Mouse (Mus musculus): ENCODE results near the gene Rasal3. TPM values are rescaled to one million over a fixed set of nuclear protein-coding genes. Genes with fewer than 3 reads are reported as not detected.

The Rasal3 gene
- 0.64 and 0.85 TPM in 2 replicates for polyA plus RNA-seq (2016; fragmentation: Nextera tagmentation; extraction: Ambion mirVana)

DNA sequence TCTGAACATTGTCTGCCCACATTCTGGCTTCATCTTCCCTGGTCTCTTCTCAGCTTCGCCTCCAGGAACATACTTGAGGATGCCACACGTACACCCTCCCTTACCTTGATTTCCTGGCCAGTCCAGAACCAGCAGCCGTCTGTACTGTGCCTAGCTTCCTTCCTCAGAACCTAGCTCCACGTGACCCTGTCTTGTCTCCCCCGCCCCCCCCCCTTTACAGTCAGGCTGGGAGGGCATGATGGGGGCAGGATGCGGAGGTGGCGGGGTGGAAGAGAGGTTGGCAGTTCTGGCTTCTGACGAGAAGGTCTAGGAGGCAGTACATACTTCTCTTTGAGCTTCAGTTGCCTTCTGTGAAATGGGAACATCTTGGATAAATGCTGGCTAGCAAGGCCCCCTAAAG lies at the start of gene Rasal3:
Gene Rasal3 (minus strand): TSS at position 167 of the 400 bp plus-strand sequence.
- WGBS, result 80% methylated on average over 8 of the region's 8 CpGs
- no peak within 1 kb of the TSS for H3K27ac ChIP-seq (replicated peaks)
- no peak within 1 kb of the TSS for H3K4me3 ChIP-seq
- H3K27me3 ChIP-seq (replicated peaks; ENCODE audit: low read depth, poor library complexity, severe bottlenecking), result peaks cover 24% of the 10 kb centered on the region
- no peaks in the 10 kb centered on the region for H3K4me1 ChIP-seq
- H3K9me3 ChIP-seq, result no peaks in the 10 kb centered on the region
- H3K36me3 ChIP-seq (replicated peaks), result no peaks in the 10 kb centered on the region
- no peak for DNase-seq (ENCODE audit: low spot score)

DNA sequence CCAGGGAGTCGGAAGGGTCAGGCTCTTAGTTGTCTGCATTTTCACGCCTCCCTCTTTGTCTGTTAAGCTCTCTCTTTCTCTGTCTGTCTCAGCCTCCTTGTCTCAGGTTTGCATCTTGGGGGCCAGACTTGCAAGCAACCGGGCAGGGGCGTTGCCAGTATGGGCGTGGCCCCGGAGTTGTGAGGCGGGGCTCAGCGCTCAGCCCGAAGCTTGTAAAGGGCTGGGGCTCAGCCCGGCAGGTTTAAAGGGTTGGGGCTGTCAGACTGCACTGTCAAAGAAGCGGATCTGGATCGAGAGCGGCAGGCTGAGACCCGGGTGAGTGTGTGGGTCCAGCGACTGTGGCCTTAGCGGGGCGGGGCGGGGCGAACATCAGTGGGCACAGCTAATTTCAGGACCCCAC lies 49.1 kb upstream of the Rasal3 start, which contains the start of gene Cyp4f39:
Gene Cyp4f39 (plus strand): TSS at position 242 of the 400 bp plus-strand sequence.
- no peaks in the 10 kb centered on the region for H3K36me3 ChIP-seq (replicated peaks)
- DNase-seq (ENCODE audit: low spot score), result peak; percentile 65
- peaks cover 12% of the 10 kb centered on the region for H3K4me1 ChIP-seq
- H3K27me3 ChIP-seq (replicated peaks; ENCODE audit: low read depth, poor library complexity, severe bottlenecking), result peaks cover 32% of the 10 kb centered on the region
- H3K4me3 ChIP-seq, result peak within 1 kb of the TSS; percentile 53
- 2% methylated on average over 19 of the region's 19 CpGs for WGBS
- no peak within 1 kb of the TSS for H3K27ac ChIP-seq (replicated peaks)
- no peaks in the 10 kb centered on the region for H3K9me3 ChIP-seq

DNA sequence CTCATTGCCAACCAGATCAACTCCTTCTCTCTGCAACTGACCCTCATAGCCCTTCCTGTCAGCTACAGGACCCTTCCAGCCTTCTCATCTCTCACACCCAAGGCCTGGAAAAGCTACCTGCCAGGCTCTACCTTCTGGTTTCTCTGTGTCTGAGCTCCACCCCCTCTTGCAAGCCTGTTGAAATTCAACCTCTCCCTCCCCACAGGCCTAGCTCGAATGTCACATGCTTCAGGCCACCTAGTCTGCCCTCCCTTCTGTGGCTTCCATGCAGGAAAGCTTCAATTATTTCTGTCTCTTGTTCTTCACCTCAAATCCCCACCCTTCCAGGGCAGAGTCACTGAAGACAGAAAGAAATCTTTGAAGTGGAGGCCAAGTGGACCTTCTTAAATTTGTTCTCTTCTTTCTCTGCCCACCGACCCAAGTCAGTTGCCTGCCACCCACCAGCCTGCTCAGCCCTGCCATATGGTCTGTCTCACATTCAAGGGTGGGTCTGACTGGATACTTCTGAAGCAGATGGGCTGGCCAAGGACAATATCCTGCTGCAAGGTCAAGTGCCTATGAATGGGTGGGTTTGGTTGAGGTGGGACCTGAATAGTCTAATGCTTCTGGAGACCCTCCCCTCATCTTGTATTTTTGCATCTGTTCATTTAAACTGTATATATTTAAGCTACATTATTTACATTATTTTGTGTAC lies 47.6 kb upstream of the Rasal3 start:
- Histone ChIP-seq H3K9me3 (no peaks in the 10 kb centered on the region), H3K27ac (replicated peaks) (no peak overlapping the region), H3K27me3 (replicated peaks; ENCODE audit: low read depth, poor library complexity, severe bottlenecking) (peaks cover 32% of the 10 kb centered on the region), H3K36me3 (replicated peaks) (no peaks in the 10 kb centered on the region), H3K4me3 (no peak overlapping the region), H3K4me1 (peaks cover 12% of the 10 kb centered on the region)
- 46% methylated on average over 2 of the region's 2 CpGs for WGBS
- no peak for DNase-seq (ENCODE audit: low spot score)

DNA sequence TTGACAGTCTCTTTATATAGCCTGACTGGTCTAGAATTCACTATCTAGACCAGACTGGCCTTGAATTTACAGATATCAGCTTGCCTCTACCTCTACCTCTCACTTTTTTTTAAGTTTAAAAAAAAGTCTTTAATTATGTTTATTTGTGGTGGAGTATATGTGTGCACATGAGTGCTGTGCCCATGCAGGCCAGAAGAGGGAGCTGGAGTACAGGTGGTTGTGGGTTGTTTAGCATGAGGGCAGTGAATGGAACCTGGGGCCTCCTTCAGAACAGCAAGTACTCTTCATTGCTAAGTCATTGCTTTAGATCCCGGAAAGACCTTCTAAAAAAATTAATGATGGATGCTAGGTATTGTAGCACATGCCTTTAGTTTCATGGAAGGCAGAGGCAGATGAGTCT lies 45.7 kb upstream of the Rasal3 start:
- Histone ChIP-seq H3K36me3 (replicated peaks) (no peaks in the 10 kb centered on the region), H3K4me1 (peaks cover 12% of the 10 kb centered on the region), H3K9me3 (no peaks in the 10 kb centered on the region), H3K27ac (replicated peaks) (no peak overlapping the region), H3K27me3 (replicated peaks; ENCODE audit: low read depth, poor library complexity, severe bottlenecking) (peaks cover 30% of the 10 kb centered on the region), H3K4me3 (no peak overlapping the region)
- 96% methylated on average over 1 of the region's 1 CpGs for WGBS
- DNase-seq (ENCODE audit: low spot score), result no peak

DNA sequence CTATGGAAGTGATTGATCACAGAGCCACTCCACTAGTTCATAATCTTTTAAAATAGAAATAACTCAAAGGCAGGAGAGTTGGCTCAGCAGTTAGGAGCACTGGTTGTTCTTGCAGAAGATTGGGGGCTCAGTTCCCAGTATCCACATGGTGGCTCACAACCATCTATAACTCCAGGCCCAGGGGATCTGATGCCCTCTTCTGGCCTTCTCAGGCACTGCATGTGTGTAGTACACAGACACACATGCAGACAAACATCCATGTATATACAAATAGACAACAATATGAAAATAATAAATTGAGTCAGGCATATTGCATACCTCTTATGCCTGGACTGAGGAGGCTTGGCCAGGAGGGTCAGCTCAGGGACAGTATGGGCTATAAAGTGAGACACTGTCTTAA lies 43.8 kb upstream of the Rasal3 start:
- DNase-seq (ENCODE audit: low spot score), result no peak
- H3K36me3 ChIP-seq (replicated peaks), result no peaks in the 10 kb centered on the region
- peaks cover 12% of the 10 kb centered on the region for H3K27me3 ChIP-seq (replicated peaks; ENCODE audit: low read depth, poor library complexity, severe bottlenecking)
- H3K9me3 ChIP-seq, result no peaks in the 10 kb centered on the region
- peaks cover 2% of the 10 kb centered on the region for H3K4me1 ChIP-seq
- H3K27ac ChIP-seq (replicated peaks), result no peak overlapping the region
- no peak overlapping the region for H3K4me3 ChIP-seq

DNA sequence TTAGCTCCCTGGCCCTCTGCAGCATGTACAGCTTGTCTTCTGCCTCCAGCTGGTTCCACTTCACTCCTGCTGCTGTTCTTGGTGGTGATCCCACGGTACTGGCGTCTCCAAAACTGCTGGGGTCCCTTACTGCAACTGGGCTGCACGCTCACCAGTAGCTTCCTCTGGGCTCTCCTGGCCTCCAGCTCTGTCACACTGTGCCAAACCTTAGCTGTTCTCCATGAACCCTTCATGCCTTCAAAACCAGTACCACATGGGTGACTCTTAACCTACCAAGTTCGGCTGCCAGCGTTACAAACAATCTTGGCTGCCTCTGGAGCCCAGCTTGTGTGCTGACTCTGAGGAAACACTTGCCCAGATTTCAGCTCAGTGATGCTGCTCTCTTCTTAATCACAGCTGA lies 41.6 kb upstream of the Rasal3 start:
- H3K27me3 ChIP-seq (replicated peaks; ENCODE audit: low read depth, poor library complexity, severe bottlenecking), result no peaks in the 10 kb centered on the region
- H3K9me3 ChIP-seq, result no peaks in the 10 kb centered on the region
- WGBS, result 79% methylated on average over 5 of the region's 5 CpGs

DNA sequence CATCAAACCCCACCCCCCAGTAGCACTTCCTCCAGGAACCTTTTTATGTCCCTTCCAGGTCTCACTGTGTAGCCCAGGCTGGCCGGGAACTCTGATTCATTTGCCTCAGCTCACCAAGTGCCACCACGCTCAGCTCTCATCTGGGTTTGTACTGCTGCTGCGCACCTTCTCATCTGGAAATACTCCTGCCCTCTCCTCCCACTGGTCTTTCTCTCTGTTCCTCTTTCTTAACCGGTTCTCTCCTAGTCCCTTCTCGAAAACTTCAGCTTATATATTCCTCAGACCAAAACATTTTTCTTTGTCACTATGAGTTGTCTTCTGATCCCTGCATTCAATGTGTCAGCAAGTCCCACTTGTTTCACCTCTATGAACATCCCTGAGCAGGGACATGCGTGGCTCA lies 39.9 kb upstream of the Rasal3 start:
- H3K9me3 ChIP-seq, result no peaks in the 10 kb centered on the region
- H3K4me3 ChIP-seq, result no peak overlapping the region
- H3K4me1 ChIP-seq, result no peaks in the 10 kb centered on the region
- no peak overlapping the region for H3K27ac ChIP-seq (replicated peaks)
- 80% methylated on average over 6 of the region's 6 CpGs for WGBS
- H3K27me3 ChIP-seq (replicated peaks; ENCODE audit: low read depth, poor library complexity, severe bottlenecking), result no peaks in the 10 kb centered on the region
- DNase-seq (ENCODE audit: low spot score), result no peak
- no peaks in the 10 kb centered on the region for H3K36me3 ChIP-seq (replicated peaks)

More for the DNA sequence above, 41.6 kb upstream of the Rasal3 start:
- Histone ChIP-seq H3K4me1 (no peaks in the 10 kb centered on the region), H3K27ac (replicated peaks) (no peak overlapping the region), H3K4me3 (no peak overlapping the region), H3K36me3 (replicated peaks) (no peaks in the 10 kb centered on the region)
- no peak for DNase-seq (ENCODE audit: low spot score)

DNA sequence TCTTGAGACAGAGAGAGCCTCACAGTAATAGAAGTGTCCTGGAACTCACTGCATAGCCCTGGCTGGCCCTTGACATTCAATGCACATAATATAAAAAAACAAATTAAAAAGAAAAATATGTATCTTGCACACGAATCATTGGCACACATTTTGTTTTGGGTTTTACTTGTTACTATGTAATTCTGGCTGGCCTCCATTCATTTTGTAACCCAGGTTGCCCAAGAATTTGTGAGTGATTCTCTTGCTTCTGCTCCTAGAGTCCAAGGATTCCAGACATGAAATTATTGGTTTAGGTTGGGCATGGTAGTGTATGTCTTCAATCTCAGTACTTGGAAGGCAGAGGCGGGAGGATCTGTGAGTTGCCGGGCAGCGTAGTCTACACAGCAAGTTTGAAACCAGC lies 33.7 kb upstream of the Rasal3 start:
- WGBS, result 92% methylated on average over 4 of the region's 4 CpGs

DNA sequence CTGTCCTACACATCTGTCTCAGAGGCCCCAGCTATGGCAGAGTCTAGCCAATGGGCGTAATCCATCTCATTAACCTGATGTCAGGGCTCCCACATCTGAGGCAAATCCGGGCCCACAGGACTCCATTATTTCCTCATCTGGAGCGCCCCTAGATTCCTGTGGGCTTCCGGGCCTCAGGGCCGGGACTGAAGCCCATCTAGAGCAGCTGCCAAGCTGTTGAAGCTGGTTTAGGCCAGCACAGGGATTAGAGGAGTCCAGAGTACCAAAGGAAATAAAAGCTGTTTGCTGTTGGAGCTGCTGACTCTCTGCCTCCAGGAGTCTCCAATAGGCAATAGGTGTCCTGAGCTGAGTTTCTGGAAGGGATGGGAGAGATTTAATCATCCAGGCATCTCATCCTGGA lies 31.8 kb upstream of the Rasal3 start:
- Histone ChIP-seq H3K9me3 (no peaks in the 10 kb centered on the region), H3K4me1 (no peaks in the 10 kb centered on the region), H3K27me3 (replicated peaks; ENCODE audit: low read depth, poor library complexity, severe bottlenecking) (no peaks in the 10 kb centered on the region), H3K27ac (replicated peaks) (no peak overlapping the region), H3K4me3 (no peak overlapping the region), H3K36me3 (replicated peaks) (no peaks in the 10 kb centered on the region)
- DNase-seq (ENCODE audit: low spot score), result no peak
- 75% methylated on average over 5 of the region's 5 CpGs for WGBS

More for the DNA sequence above, 33.7 kb upstream of the Rasal3 start:
- Histone ChIP-seq H3K9me3 (no peaks in the 10 kb centered on the region), H3K4me3 (no peak overlapping the region), H3K36me3 (replicated peaks) (no peaks in the 10 kb centered on the region), H3K4me1 (no peaks in the 10 kb centered on the region), H3K27ac (replicated peaks) (no peak overlapping the region), H3K27me3 (replicated peaks; ENCODE audit: low read depth, poor library complexity, severe bottlenecking) (no peaks in the 10 kb centered on the region)
- no peak for DNase-seq (ENCODE audit: low spot score)

DNA sequence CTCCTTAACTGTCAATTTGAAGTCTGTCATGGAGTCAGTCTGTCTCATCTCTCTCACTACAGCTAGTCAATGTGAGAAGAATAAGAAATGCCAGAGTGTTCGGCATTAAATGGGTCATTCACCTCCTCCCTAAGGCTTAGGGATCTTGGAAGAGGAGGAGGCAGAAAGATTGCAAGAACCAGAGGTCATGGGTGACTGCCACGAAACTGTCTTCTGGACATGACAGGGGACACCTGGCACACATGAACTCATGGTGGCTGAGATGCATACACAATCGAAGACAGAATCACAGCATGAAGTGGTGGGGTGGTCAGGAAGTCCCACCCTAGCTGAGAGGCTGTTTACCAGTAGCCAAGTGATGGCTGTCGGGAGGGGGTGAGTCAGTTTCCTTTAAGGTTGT lies 30.9 kb upstream of the Rasal3 start:
- Histone ChIP-seq H3K36me3 (replicated peaks) (no peaks in the 10 kb centered on the region), H3K4me1 (no peaks in the 10 kb centered on the region), H3K27me3 (replicated peaks; ENCODE audit: low read depth, poor library complexity, severe bottlenecking) (no peaks in the 10 kb centered on the region), H3K4me3 (no peak overlapping the region), H3K9me3 (no peaks in the 10 kb centered on the region), H3K27ac (replicated peaks) (no peak overlapping the region)
- DNase-seq (ENCODE audit: low spot score), result no peak
- 77% methylated on average over 4 of the region's 4 CpGs for WGBS

DNA sequence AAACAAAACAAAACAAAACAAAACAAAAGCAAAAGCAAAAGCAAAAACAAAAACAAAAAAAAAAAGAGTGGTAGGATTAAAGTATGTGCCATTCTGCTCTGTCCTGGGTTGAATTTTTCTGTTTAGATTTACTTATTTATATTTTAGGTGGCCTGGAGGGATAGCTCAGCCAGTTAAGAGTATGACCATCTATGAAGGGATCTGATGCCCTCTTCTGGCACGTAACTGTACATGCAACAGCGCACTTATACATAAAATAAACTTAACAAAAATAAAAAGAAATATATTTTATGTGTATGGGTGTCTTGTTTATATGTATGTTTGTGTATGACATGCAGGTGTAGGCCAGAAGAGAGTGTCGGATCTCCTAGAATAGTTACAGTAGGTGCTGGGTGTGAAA lies 28.6 kb upstream of the Rasal3 start:
- H3K4me1 ChIP-seq, result no peaks in the 10 kb centered on the region
- H3K9me3 ChIP-seq, result no peaks in the 10 kb centered on the region
- H3K27ac ChIP-seq (replicated peaks), result no peak overlapping the region
- DNase-seq (ENCODE audit: low spot score), result no peak
- H3K36me3 ChIP-seq (replicated peaks), result no peaks in the 10 kb centered on the region
- 68% methylated on average over 3 of the region's 3 CpGs for WGBS
- H3K27me3 ChIP-seq (replicated peaks; ENCODE audit: low read depth, poor library complexity, severe bottlenecking), result no peaks in the 10 kb centered on the region
- no peak overlapping the region for H3K4me3 ChIP-seq

DNA sequence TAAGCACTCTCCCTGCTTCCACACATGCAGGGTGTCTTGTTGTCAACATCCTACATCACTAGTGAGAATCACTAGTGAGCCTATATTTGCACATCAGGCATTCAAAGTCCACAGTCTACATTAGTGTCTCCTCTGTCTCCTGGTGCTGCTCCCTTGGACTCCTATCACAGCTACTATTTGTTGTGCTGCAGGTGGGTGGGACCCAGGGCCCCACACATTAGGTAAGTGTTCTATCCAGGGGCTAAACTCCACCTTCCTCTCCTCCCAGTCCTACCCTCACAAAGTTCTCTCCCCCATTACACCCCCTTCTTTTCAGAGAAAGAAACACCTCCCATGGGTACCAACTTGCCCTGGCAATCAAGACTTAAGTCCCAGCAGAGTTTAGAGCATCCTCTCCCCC lies 23.2 kb upstream of the Rasal3 start:
- Histone ChIP-seq H3K27me3 (replicated peaks; ENCODE audit: low read depth, poor library complexity, severe bottlenecking) (no peaks in the 10 kb centered on the region), H3K36me3 (replicated peaks) (no peaks in the 10 kb centered on the region), H3K4me1 (no peaks in the 10 kb centered on the region), H3K4me3 (no peak overlapping the region), H3K27ac (replicated peaks) (no peak overlapping the region), H3K9me3 (no peaks in the 10 kb centered on the region)
- DNase-seq (ENCODE audit: low spot score), result no peak

DNA sequence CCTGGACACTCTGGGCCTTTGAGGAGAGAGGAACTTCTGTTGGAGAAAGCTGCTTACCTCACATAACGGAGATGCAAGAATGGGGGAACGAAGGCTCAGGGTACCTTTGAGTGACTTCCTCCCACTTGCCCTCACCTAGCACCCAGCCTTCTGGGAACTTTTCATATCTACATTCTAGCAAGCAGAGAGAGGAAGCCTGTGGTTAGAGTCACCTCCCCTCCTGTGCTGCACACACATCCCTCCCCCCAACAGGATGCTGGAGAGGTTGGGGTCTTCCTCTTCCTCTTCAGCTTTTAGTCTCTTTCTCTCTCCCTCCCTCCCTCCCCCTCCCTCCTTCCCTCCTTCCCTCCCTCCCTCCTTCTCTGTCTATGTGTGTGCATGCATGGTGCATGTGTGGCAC lies 20.7 kb upstream of the Rasal3 start, which contains the start of gene Pglyrp2:
Gene Pglyrp2 (minus strand): TSS at position 134 of the 400 bp plus-strand sequence.
- WGBS, result 92% methylated on average over 2 of the region's 2 CpGs
- no peak within 1 kb of the TSS for H3K4me3 ChIP-seq
- no peak within 1 kb of the TSS for H3K27ac ChIP-seq (replicated peaks)
- no peaks in the 10 kb centered on the region for H3K27me3 ChIP-seq (replicated peaks; ENCODE audit: low read depth, poor library complexity, severe bottlenecking)
- no peak for DNase-seq (ENCODE audit: low spot score)
- H3K36me3 ChIP-seq (replicated peaks), result no peaks in the 10 kb centered on the region
- no peaks in the 10 kb centered on the region for H3K9me3 ChIP-seq
- no peaks in the 10 kb centered on the region for H3K4me1 ChIP-seq

All from embryonic facial prominence, embryonic 10.5 days (tissue).